Mouse (Mus musculus) C2C12 (cell line): ENCODE measurements around the gene Nop10. TPM values are rescaled to one million over a fixed set of nuclear protein-coding genes. Genes with fewer than 3 reads are reported as not detected.
"Not testable (repeated sequence)": the region's sequence is repeated elsewhere in the genome, so short reads cannot be mapped to it uniquely, and the experiment has no call there.

Source experiments
- H3K27me3 ChIP-seq: one replicate; pipeline ENCODE4 v1.6.1; 2011; ENCODE audit not compliant: control insufficient read depth, insufficient read depth, insufficient read length
- H3K36me3 ChIP-seq: one replicate; pipeline ENCODE4 v1.6.1; 2011; ENCODE audit not compliant: control insufficient read depth, insufficient read depth
- H3K4me3 ChIP-seq: one replicate; pipeline ENCODE4 v1.5.1; 2011; ENCODE audit warnings: mild to moderate bottlenecking, control low read depth; ENCODE audit not compliant: poor library complexity, insufficient read depth, severe bottlenecking
- H3K79me2 ChIP-seq: one replicate; pipeline ENCODE4 v1.6.1; 2011; ENCODE audit not compliant: control insufficient read depth, insufficient read depth
- H3K79me3 ChIP-seq: one replicate; pipeline ENCODE4 v1.6.1; 2011; ENCODE audit warnings: low read depth, control low read depth
- H3ac ChIP-seq: one replicate; pipeline ENCODE3; 2011; ENCODE audit warnings: low read depth; ENCODE audit not compliant: control insufficient read depth, insufficient read length
- CEBPB ChIP-seq: IDR thresholded peaks from one replicate; pipeline ENCODE4 v1.6.1; 2011; ENCODE audit warnings: low read depth, mild to moderate bottlenecking, control low read depth, moderate library complexity
- CTCF ChIP-seq: IDR thresholded peaks from one replicate; pipeline ENCODE4 v1.5.1; 2011; ENCODE audit not compliant: control insufficient read depth, insufficient read depth, insufficient read length
- FOSL1 ChIP-seq: IDR thresholded peaks from one replicate; pipeline ENCODE4 v1.8.0; 2011; ENCODE audit warnings: mild to moderate bottlenecking, low read length; ENCODE audit not compliant: poor library complexity, insufficient read depth, severe bottlenecking
- MAX ChIP-seq: IDR thresholded peaks from one replicate; pipeline ENCODE4 v1.6.1; 2011; ENCODE audit warnings: mild to moderate bottlenecking, control low read depth
- MYOD1 ChIP-seq: IDR thresholded peaks from one replicate; pipeline ENCODE4 v1.6.1; 2011; ENCODE audit warnings: low read depth; ENCODE audit not compliant: control insufficient read depth, insufficient read length
- MYOG ChIP-seq: IDR thresholded peaks from one replicate; pipeline ENCODE4 v1.6.1; 2011; ENCODE audit not compliant: control insufficient read depth, insufficient read length; ENCODE audit errors: extremely low read depth
- USF1 ChIP-seq: IDR thresholded peaks from one replicate; pipeline ENCODE4 v1.6.1; 2011; ENCODE audit warnings: low read depth, mild to moderate bottlenecking, control low read depth, moderate library complexity
- polyA plus RNA-seq: library from polyadenylated mRNA; unstranded; fragments of >200 nt; fragmentation: generic; extraction: Trizol; gene quantifications from one replicate; pipeline ENCODE4 v1.2.1, GENCODE M21; 2012; ENCODE audit warnings: missing spikeins

The Nop10 gene
- polyA plus RNA-seq, 1 experiment: 139 TPM

DNA sequence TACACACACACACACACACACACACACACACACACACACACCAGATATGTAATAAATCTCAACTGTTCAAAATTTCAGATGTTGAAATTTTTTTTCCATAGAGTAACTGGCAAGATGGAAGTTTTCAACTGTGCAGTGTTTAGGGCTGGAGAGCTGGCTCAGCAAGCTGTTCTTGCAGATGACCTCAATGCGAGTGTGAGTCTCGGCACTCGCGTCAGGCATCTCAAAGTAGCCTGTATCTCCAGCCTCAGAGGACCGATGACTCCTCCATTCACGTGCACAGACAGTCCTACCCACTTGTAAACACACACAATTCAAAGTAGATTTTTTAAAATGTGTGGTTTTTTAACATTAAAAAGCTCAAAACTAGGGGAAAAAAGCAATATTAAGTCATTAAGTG lies 11.7 kb downstream of the Nop10 start:
- Histone ChIP-seq H3K36me3 (no peaks in the 10 kb centered on the region), H3K79me2 (no peaks in the 10 kb centered on the region), H3K4me3 (no peak overlapping the region), H3K27me3 (no peaks in the 10 kb centered on the region), H3ac (no peak overlapping the region), H3K79me3 (peaks cover 1% of the 10 kb centered on the region)
- TF ChIP-seq USF1 (no peak), MYOG (no peak), MAX (no peak), FOSL1 (no peak), CEBPB (no peak), CTCF (no peak), MYOD1 (no peak)

DNA sequence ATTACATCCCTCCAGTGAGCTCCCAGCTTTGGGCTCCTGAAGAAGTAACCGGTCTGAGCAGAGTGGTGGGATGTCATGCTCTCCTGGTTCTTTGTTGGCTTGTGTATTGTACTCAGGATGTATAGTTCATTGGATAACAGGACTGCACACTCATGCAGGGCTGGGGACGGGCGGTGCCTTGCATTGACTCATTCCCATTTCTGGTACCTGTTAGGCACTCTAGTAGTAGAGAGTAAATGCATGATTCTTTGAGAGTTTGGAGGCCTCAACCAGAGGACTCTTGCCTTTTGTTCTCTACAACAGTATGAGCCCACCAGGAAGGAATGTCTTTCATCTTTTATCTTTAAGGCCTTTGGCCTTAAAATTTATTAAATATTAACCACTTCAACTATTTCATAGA lies 15.1 kb downstream of the Nop10 start:
- Histone ChIP-seq H3K79me2 (no peaks in the 10 kb centered on the region), H3K79me3 (no peaks in the 10 kb centered on the region), H3ac (no peak overlapping the region), H3K36me3 (no peaks in the 10 kb centered on the region), H3K27me3 (no peaks in the 10 kb centered on the region), H3K4me3 (no peak overlapping the region)
- TF ChIP-seq FOSL1 (no peak), MYOG (no peak), MAX (no peak), USF1 (no peak), MYOD1 (no peak), CTCF (no peak), CEBPB (no peak)

DNA sequence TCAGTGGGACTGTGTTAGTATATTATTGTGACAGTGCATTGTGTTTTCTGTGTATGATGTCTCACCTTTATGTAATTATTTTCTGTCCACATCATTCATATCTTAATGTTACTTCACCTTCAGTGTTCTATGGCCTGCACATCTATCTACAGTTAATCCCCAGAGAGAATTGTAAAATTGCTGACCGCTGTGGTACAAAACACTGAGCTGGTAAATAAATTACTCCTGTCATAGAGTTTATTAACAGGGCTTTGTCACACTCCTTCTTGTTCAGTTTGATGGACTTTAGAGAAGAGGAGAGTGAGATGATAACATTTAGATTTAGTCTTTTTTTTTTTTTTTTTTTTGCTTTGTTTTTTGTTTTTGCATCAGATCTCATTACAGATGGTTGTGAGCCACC lies 21.1 kb downstream of the Nop10 start:
- no peaks in the 10 kb centered on the region for H3K27me3 ChIP-seq
- TF ChIP-seq MAX: no peak
- no peak for TF ChIP-seq CTCF
- TF ChIP-seq USF1: no peak
- no peak for TF ChIP-seq MYOD1
- no peak for TF ChIP-seq FOSL1
- TF ChIP-seq CEBPB: no peak
- no peak for TF ChIP-seq MYOG
- no peaks in the 10 kb centered on the region for H3K79me2 ChIP-seq
- H3K36me3 ChIP-seq: no peaks in the 10 kb centered on the region
- no peak overlapping the region for H3ac ChIP-seq
- H3K4me3 ChIP-seq: no peak overlapping the region
- no peaks in the 10 kb centered on the region for H3K79me3 ChIP-seq

DNA sequence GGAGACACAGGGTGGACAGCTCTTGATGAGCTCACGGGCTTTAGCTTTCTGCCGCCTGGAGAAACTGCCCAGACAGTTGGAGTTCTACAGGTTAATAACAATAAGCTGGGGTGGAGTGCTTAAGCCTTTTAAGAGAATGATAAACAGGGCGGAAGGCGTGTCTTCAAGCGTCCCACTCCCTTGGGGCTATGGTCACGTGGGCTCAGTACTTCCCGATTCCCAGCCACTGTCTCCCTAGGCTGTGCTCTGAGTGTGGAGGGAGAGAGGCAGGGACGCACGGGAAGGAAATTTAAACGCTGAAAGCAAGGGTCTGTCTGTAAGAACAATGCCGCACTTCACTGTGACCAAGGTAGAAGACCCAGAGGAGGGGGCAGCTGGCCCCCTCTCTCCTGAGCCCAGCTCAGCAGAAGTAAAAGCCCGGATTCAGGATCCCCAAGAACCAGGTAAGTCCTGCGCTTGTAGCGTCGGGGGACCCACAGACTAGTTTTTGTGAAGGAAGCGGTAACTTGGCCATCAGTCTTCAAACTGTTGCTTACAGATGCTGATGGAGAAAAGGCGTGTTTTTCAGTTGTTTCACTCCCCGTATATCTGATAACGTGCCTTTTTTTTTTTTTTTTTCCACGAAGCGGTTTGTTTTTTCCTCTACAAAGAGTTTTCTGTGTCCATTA lies 22.8 kb downstream of the Nop10 start:
- Histone ChIP-seq H3K4me3 (peak overlapping the region; percentile 28), H3K79me3 (no peaks in the 10 kb centered on the region), H3ac (peak overlapping the region; percentile 40), H3K27me3 (no peaks in the 10 kb centered on the region), H3K36me3 (no peaks in the 10 kb centered on the region), H3K79me2 (no peaks in the 10 kb centered on the region)
- TF ChIP-seq USF1 (peak; percentile 97), MAX (no peak), CEBPB (no peak)

DNA sequence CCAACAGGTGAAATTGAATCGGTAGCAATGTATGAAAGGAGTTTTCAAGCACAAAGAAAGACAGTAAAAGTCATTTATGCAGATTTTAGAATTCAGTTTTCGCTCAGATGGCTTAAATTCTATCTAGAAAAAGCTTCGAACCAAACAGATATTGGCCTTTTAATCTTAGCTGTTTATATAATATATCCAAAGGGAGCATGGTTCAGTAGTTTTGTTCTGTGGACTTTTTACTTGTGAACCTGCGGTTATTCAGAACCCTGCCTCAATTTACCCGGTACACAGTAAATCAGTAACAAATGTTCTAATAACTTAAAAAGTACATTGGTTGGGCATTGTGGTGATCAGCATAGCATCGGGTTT lies 23.3 kb downstream of the Nop10 start:
- no peak overlapping the region for H3ac ChIP-seq
- no peaks in the 10 kb centered on the region for H3K79me3 ChIP-seq
- TF ChIP-seq CEBPB (no peak), CTCF (no peak), USF1 (no peak), MAX (no peak), FOSL1 (no peak), MYOG (no peak), MYOD1 (no peak)
- peak overlapping the region; percentile 28 for H3K4me3 ChIP-seq
- H3K36me3 ChIP-seq: no peaks in the 10 kb centered on the region
- H3K27me3 ChIP-seq: no peaks in the 10 kb centered on the region
- no peaks in the 10 kb centered on the region for H3K79me2 ChIP-seq

DNA sequence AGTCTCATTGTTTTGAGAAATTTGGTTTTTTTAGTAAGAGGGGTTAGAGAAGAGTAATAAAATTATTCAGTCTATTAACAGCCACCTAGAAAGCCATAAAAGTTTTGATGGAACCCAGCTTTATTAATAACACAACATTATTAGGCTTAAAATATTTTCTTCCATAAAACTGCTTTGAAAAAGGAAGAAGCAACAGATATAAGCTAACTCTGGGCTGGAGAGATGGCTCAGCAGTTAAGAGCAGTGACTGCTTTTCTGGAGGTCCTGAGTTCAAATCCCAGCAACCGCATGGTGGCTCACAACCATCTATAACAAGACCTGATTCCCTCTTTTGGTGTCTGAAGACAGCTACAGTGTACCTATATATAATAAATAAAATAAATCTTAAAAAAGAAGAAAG lies 24.3 kb downstream of the Nop10 start:
- H3K27me3 ChIP-seq, H3K79me2 ChIP-seq, H3K79me3 ChIP-seq, H3K36me3 ChIP-seq, H3ac ChIP-seq, H3K4me3 ChIP-seq: not testable (repeated sequence)

DNA sequence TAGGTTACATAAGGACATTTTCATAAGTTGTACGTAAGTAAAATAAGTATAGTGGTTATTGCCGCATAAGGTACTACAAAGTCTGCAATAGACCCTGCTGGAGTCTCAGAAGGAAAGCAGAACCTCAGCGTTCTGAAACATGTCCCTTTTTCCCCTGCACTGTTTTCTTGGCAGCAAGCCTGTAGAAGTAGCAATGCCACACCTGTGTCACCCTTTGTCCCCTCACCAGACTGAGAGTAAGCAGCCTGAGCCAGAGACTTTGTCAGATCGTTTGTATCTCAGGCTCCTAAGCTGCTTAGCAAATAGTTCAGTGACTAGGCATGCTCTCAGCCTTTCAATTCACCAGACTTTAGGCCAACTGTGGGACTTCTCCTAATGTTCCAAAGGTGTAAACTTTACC lies 25.3 kb downstream of the Nop10 start:
- no peaks in the 10 kb centered on the region for H3K79me2 ChIP-seq
- no peaks in the 10 kb centered on the region for H3K27me3 ChIP-seq
- no peak overlapping the region for H3ac ChIP-seq
- no peak overlapping the region for H3K4me3 ChIP-seq
- H3K36me3 ChIP-seq: no peaks in the 10 kb centered on the region
- no peak for TF ChIP-seq MYOD1
- TF ChIP-seq USF1: no peak
- TF ChIP-seq FOSL1: no peak
- no peak for TF ChIP-seq MAX
- TF ChIP-seq CTCF: no peak
- no peak for TF ChIP-seq CEBPB
- TF ChIP-seq MYOG: no peak
- H3K79me3 ChIP-seq: no peaks in the 10 kb centered on the region
